9 mouse cellular contexts compared by ENCODE assay signal in the genomic region with DNA sequence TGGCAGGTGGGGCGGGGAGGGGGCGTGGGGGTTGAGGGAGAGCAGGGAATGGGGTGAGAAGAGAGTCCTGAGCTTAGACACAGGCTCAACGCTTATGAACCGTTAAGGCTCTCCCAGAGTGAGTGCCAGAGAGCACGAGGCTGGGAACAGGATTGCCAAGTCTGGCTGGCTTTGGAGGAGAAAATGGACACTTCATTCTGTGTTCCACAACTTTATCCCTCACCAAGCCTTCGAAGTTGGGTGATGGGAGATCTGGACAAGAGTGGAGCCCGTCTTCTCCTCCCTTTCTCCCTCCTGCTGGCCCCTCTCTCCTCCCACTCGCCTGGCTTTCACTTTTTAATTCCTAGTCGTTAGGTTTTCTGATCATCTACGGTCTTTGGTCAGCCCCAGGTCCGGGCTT. TPM values are rescaled to one million over a fixed set of nuclear protein-coding genes. Genes with fewer than 3 reads are reported as not detected.
A peak's percentile ranks its signal among the peaks of the same experiment; 100 is the strongest.
DNase-seq lines count a peak whose midpoint lies in the region; ATAC-seq and TF ChIP-seq lines count a peak whose summit lies in the region.
"Had no signal": no experiment of that assay in that cellular context is flagged by ENCODE, and none has a peak within 500 bp of the region (broad histone marks: within the 10 kb centered on the region; RNA-seq: fewer than 3 reads in every experiment).

No protein-coding gene starts in this region.

- H3K4me3 ChIP-seq in heart, embryonic 10.5 days = peak overlapping the region; percentile 75
- peak overlapping the region; percentile 4 for H3K4me3 ChIP-seq in bone marrow, adult 2 months (replicated peaks; ENCODE audit: control insufficient read depth, low read depth, low read length)
- peak overlapping the region; percentile 77 for H3K4me3 ChIP-seq in hindbrain, embryonic 10.5 days
- peak overlapping the region; percentile 64 for H3K4me3 ChIP-seq in midbrain, embryonic 12.5 days

- peak overlapping the region; percentile 78; the same call in 1 of the 2 replicates for H3K27ac ChIP-seq in heart, embryonic 10.5 days
- no peak overlapping the region for H3K27ac ChIP-seq in bone marrow, adult 2 months (ENCODE audit: control insufficient read depth, insufficient read depth, low read depth, low read length, poor library complexity)
- peak overlapping the region; percentile 79; the same call in 1 of the 2 replicates for H3K27ac ChIP-seq in hindbrain, embryonic 10.5 days
- no peak overlapping the region for H3K27ac ChIP-seq in midbrain, embryonic 12.5 days (replicated peaks)

- peak overlapping the region; percentile 99 for H3K4me2 ChIP-seq in midbrain, embryonic 12.5 days (replicated peaks)

- H3K4me1 ChIP-seq in heart, embryonic 10.5 days = peaks cover 18% of the 10 kb centered on the region
- no peaks in the 10 kb centered on the region; the same call in 1 of the 2 replicates for H3K4me1 ChIP-seq in bone marrow, adult 2 months (ENCODE audit: control insufficient read depth, insufficient read depth, low read length)
- H3K4me1 ChIP-seq in hindbrain, embryonic 10.5 days (replicated peaks) = peaks cover 27% of the 10 kb centered on the region
- H3K4me1 ChIP-seq in midbrain, embryonic 12.5 days = peaks cover 10% of the 10 kb centered on the region; the same call in 1 of the 2 replicates

- 19% methylated on average over 11 of the region's 11 CpGs for WGBS in heart, embryonic 10.5 days
- 21% methylated on average over 11 of the region's 11 CpGs for WGBS in bone marrow, adult 2 months
- WGBS in hindbrain, embryonic 10.5 days = 29% methylated on average over 11 of the region's 11 CpGs
- WGBS in midbrain, embryonic 12.5 days = 31% methylated on average over 11 of the region's 11 CpGs

- DNase-seq in heart, embryonic 10.5 days (ENCODE audit: low spot score) = no peak
- no peak for DNase-seq in heart, adult 8-10 months (ENCODE audit: low spot score)
- no peak for DNase-seq in hindbrain, embryonic 10.5 days (ENCODE audit: low spot score)
- no peak for DNase-seq in ovary, adult 18-20 months (ENCODE audit: low spot score)
- DNase-seq in gastrocnemius, postnatal 25 days = no peak
- no peak for DNase-seq in right cerebral cortex, postnatal 4 days

- H3K9me3 ChIP-seq in heart, embryonic 10.5 days = no peaks in the 10 kb centered on the region
- H3K9me3 ChIP-seq in hindbrain, embryonic 10.5 days = no peaks in the 10 kb centered on the region
- no peaks in the 10 kb centered on the region for H3K9me3 ChIP-seq in midbrain, embryonic 12.5 days
- H3K9me3 ChIP-seq: G1E had no signal

- 0 out of 2 replicates have a peak overlapping the region, but pooled peaks have one; percentile 62 for H3K9ac ChIP-seq in midbrain, embryonic 12.5 days (replicated peaks)

- peaks cover 38% of the 10 kb centered on the region for H3K27me3 ChIP-seq in heart, embryonic 10.5 days (ENCODE audit: insufficient read depth, poor library complexity, severe bottlenecking)
- H3K27me3 ChIP-seq in hindbrain, embryonic 10.5 days (ENCODE audit: insufficient read depth, poor library complexity, severe bottlenecking) = peaks cover 35% of the 10 kb centered on the region
- H3K27me3 ChIP-seq in midbrain, embryonic 12.5 days = peaks cover 39% of the 10 kb centered on the region

- no peaks in the 10 kb centered on the region for H3K36me3 ChIP-seq in heart, embryonic 10.5 days
- H3K36me3 ChIP-seq in hindbrain, embryonic 10.5 days = no peaks in the 10 kb centered on the region
- H3K36me3 ChIP-seq in midbrain, embryonic 12.5 days = no peaks in the 10 kb centered on the region
- H3K36me3 ChIP-seq: G1E had no signal

- peak; percentile 8; the same call in 1 of the 2 replicates for ATAC-seq in midbrain, embryonic 12.5 days (ENCODE audit: low FRiP score, low read depth)

- no peak for TF ChIP-seq CTCF in bone marrow, adult 2 months (IDR thresholded peaks at IDR 0.05; ENCODE audit: control insufficient read depth, insufficient read depth, low read length)

- no peak for TF ChIP-seq POLR2A in bone marrow, adult 2 months (IDR thresholded peaks at IDR 0.05; ENCODE audit: borderline replicate concordance, control insufficient read depth, low read depth, low read length)

RNA-seq across cellular contexts. Expression of a gene that starts 0.6 kb away (rescaled TPM):
- 1.4 and 2.1 TPM in 2 replicates for polyA plus RNA-seq in heart, embryonic 10.5 days (2016; fragmentation: Nextera tagmentation; extraction: Ambion mirVana)
- total RNA-seq in heart, adult 8-10 months (2022) = 1 to 10 TPM; 6.1 to 7.9 (median 7.0) TPM
- 7.9 and 20.7 TPM in 2 replicates for polyA plus RNA-seq in bone marrow, adult 2 months (2011; ENCODE audit: insufficient read depth, insufficient read length, low replicate concordance, missing spikeins)
- polyA plus RNA-seq in hindbrain, embryonic 10.5 days (2016; fragmentation: Nextera tagmentation; extraction: Ambion mirVana) = 2.2 and 2.9 TPM in 2 replicates
- 1.2 and 1.4 TPM in 2 replicates for polyA plus RNA-seq in midbrain, embryonic 12.5 days (2016; fragmentation: Nextera tagmentation; extraction: Ambion mirVana)
- 1 to 10 TPM; 1.3 to 1.7 TPM for total RNA-seq in gastrocnemius, postnatal 25 days (2021)
- polyA plus RNA-seq: G1E had no signal

RNA-seq across cellular contexts. Expression of a gene that starts 25.1 kb away (rescaled TPM):
- polyA plus RNA-seq in heart, embryonic 10.5 days (2016; fragmentation: Nextera tagmentation; extraction: Ambion mirVana) = 0.18 and 0.45 TPM in 2 replicates
- total RNA-seq in heart, adult 8-10 months (2022) = not detected
- not detected in 2 replicates for polyA plus RNA-seq in bone marrow, adult 2 months (2011; ENCODE audit: insufficient read depth, insufficient read length, low replicate concordance, missing spikeins)
- 0.36 TPM in 1 of 2 replicates, not detected in the other for polyA plus RNA-seq in hindbrain, embryonic 10.5 days (2016; fragmentation: Nextera tagmentation; extraction: Ambion mirVana)
- polyA plus RNA-seq in midbrain, embryonic 12.5 days (2016; fragmentation: Nextera tagmentation; extraction: Ambion mirVana) = 0.17 and 0.35 TPM in 2 replicates
- total RNA-seq in gastrocnemius, postnatal 25 days (2021) = not detected
- total RNA-seq: G1E had no signal

RNA-seq across cellular contexts. Expression of a gene that starts 26.8 kb away (rescaled TPM):
- not detected in 2 replicates for polyA plus RNA-seq in heart, embryonic 10.5 days (2016; fragmentation: Nextera tagmentation; extraction: Ambion mirVana)
- total RNA-seq in heart, adult 8-10 months (2022) = under 1 TPM in 2 of 4 experiments, not detected in 2; 0.38 to 0.65 TPM
- 6.7 TPM in 1 of 2 replicates, not detected in the other for polyA plus RNA-seq in bone marrow, adult 2 months (2011; ENCODE audit: insufficient read depth, insufficient read length, low replicate concordance, missing spikeins)
- polyA plus RNA-seq in hindbrain, embryonic 10.5 days (2016; fragmentation: Nextera tagmentation; extraction: Ambion mirVana) = not detected in 2 replicates
- polyA plus RNA-seq in midbrain, embryonic 12.5 days (2016; fragmentation: Nextera tagmentation; extraction: Ambion mirVana) = not detected in 2 replicates
- not detected for total RNA-seq in gastrocnemius, postnatal 25 days (2021)
- polyA plus RNA-seq: G1E had no signal

RNA-seq across cellular contexts. Expression of a gene that starts 58.7 kb away (rescaled TPM):
- polyA plus RNA-seq in heart, embryonic 10.5 days (2016; fragmentation: Nextera tagmentation; extraction: Ambion mirVana) = 264 and 274 TPM in 2 replicates
- 100 to 1,000 TPM; 124 to 159 (median 130) TPM for total RNA-seq in heart, adult 8-10 months (2022)
- polyA plus RNA-seq in bone marrow, adult 2 months (2011; ENCODE audit: insufficient read depth, insufficient read length, low replicate concordance, missing spikeins) = 8.0 and 13.3 TPM in 2 replicates
- 187 and 243 TPM in 2 replicates for polyA plus RNA-seq in hindbrain, embryonic 10.5 days (2016; fragmentation: Nextera tagmentation; extraction: Ambion mirVana)
- 104 and 116 TPM in 2 replicates for polyA plus RNA-seq in midbrain, embryonic 12.5 days (2016; fragmentation: Nextera tagmentation; extraction: Ambion mirVana)
- total RNA-seq in gastrocnemius, postnatal 25 days (2021) = 1 to 10 TPM; 5.2 to 7.7 TPM

Comparison
In these comparisons a context has a peak if more than half of its experiments do, and no peak if none do; other contexts are left out.
1. H3K27ac ChIP-seq: peak in heart, embryonic 10.5 days (single experiment) and hindbrain, embryonic 10.5 days (single experiment); none in bone marrow, adult 2 months (single experiment) and midbrain, embryonic 12.5 days (single experiment).
2. H3K4me3 ChIP-seq: peak in every context shown above with its lines; median percentile 77 in hindbrain, embryonic 10.5 days; 75 in heart, embryonic 10.5 days; 64 in midbrain, embryonic 12.5 days; 4 in bone marrow, adult 2 months.